Mouse (Mus musculus) spleen, postnatal 36 days (tissue): ENCODE measurements around the gene Ing1.
A peak's percentile ranks its signal among the peaks of the same experiment; 100 is the strongest.
"Not testable (repeated sequence)": the region's sequence is repeated elsewhere in the genome, so short reads cannot be mapped to it uniquely, and the experiment has no call there.

Experiments
- DNase-seq, 2 experiments: peaks; one replicate each; pipeline ENCODE4 v3.0.0; 2022; ENCODE audit warnings: low spot score in 2 of 2, mixed read lengths in 1 of 2

Ing1 gene

DNA sequence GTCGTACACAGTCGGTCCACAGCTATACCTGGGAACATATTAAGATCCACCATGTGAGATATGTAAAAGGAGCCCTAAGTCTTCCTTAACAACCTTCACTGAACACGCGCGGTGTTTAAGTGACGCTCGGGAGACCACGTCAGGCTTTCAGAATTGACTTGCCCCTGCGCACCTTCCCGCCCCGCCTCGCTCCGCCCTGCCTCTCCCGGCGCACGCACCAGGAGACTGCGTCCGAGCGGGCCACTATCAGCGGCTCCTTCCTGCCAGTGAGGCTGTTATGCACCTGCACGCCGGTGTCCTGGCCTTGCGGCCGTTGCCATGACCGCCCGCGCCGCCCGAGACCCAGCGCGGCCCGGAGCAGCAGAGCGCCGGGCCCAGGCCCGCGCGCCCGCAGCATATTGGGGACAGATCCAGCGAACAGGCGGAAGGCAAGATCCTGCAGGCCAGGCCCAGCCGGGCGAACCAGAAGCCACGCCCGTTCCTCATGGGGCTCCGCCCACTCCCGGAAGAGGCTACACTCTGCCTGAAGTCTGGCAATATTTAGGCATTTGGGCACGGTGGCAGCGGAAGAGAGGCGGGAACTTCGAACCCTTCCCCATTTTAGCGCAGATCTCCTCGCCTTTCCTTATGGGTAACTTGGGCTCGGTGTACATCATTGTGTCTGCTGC is 5.0 kb upstream of the Ing1 start, which contains the start of gene Cars2:
Gene Cars2, minus strand, starts transcription at position 503 of the 668 bp plus-strand sequence.
- peak; percentile 93 for DNase-seq

GRCm38 (mm10) chr8:11551497-11551896 is 3.9 kb upstream of the Ing1 start:
- DNase-seq = not testable (repeated sequence)

GRCm38 (mm10) chr8:11552390-11552789 is 3.0 kb upstream of the Ing1 start:
- DNase-seq = no peak

DNA sequence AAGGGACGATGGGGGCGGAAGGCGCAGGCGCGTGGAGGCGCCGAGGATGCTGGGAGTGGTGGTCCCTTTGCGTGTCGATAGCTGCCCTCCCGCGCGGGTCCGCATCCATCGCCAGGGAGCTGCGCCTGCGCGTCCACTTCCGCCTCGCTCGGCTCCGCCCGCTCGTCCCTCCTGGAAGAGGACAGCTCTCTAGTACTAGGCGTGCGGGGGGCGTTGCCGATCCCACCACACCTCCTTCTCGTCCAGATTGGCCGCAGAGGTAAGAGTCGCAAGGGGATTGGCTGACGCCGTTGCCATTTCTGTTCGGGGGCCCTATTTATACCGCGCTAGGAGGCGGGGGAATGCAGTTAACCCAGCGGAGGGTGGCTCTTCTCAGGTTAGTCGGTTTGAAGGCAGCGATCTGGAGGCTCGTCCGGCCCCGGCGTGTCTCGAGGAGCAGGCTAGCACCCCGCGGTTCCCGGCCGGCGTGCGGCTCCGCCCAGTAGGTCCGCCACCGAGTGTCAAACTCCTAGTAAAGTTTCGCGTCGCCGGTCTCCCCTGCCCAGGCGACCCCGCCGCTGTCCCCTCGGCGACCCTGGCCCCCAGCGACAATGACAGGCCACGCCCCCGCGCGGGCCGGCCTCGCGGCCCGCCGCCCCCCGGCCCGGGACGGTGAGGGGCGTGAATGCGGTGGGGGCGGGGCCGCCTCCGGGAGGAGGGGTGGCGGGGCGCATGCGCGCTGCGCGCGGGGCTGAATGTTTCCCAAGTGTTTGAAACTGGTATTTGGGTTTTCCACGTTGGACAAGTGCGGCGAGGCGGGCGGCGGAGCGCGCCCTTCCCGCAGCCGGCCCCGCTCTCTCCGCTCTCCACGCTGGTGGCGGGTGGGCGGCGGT is 585 bp downstream of the Ing1 start:
- peak; percentile 99 for DNase-seq

DNA sequence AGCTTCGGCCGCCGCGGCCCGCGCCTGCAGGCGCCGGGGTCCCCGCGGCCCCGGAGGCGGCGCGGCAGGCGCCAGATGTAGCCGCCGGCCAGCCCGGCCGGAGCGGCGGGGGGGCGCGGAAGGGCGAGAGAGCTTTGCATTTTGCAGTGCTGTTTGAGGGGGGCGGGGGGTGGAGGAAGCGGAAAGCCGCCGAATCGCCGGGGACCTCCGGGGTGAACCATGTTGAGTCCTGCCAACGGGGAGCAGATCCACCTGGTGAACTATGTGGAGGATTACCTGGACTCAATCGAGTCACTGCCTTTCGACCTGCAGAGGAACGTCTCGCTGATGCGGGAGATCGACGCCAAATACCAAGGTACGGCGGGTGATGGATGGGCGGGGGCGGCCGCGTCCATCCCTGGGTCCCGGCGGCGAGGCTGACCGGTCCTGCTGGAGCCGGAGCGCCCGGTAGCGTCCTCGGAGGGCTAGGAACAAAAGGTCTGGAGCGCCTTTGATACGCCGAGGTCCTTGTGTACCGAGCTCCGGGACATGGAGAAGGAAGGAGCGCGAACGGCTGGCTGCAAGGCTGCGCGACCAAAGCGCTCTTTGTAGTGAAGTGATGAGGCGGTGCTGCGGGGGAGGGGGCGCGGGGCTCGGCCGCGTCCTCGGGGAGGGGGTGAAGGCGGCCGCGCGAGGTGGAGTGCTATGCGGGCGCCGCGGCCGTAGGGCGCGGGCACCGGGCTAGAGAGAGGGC is 1.5 kb downstream of the Ing1 start:
- DNase-seq = peak; percentile 63

DNA sequence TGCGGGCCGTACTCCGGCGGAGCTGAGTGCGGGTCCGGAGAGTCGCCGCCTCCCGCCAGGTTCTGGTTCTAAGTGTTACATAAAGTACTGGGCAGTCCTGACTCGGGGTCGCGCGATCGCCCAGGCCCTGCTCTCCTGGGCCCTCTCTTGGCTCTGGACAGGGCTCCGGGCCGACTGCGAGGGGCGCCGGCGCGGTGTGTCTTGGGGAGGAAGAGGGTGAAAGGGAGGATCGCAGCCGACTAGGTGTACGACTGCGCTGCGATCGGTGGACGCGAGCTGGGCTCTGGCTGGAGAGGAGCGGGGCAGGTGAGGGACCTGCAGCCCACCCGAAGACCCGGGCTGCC is 2.0 kb downstream of the Ing1 start:
- no peak for DNase-seq

GRCm38 (mm10) chr8:11557768-11558629 is 2.6 kb downstream of the Ing1 start:
- DNase-seq = peak; percentile 97 to 98

GRCm38 (mm10) chr8:11559511-11559910 is 4.1 kb downstream of the Ing1 start:
- no peak for DNase-seq

DNA sequence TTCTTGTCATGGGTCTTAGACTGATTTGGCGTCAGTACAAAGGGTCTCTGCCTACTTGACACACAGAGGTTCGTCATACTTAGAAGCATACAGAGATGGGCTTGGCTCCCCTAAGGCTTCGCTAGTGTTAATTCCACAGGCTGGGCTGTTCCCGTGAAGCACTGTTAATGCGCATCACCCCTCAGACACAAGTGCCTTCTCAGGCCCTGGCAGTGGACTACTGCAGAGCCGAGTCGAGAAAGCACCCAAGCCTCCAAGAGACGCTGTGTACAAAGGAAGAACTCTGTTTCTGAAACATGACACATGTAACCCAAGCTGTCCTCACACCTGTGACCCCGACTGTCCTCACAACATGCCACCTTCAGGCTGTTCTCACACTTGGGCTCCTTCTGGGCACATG is 4.8 kb downstream of the Ing1 start:
- no peak for DNase-seq

DNA sequence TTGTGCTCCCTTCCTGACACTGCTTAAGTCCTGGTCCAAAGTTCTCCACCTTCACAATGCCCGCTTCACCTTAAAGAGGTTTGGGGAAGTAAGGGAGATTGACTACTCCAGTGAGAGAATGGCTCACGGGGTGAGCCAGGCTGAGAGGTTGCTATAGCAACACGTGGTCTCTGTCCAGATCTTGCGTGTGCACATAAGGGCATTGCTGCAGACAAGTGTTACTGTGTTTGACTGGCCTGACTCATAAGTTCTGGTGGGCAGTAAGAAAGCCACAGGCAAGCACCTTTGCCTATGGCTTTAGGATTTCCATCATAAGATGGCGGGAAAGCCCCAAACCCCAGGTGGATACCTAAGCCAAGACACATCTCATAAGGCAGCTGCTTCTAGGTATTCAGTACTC is 8.9 kb downstream of the Ing1 start:
- no peak for DNase-seq

DNA sequence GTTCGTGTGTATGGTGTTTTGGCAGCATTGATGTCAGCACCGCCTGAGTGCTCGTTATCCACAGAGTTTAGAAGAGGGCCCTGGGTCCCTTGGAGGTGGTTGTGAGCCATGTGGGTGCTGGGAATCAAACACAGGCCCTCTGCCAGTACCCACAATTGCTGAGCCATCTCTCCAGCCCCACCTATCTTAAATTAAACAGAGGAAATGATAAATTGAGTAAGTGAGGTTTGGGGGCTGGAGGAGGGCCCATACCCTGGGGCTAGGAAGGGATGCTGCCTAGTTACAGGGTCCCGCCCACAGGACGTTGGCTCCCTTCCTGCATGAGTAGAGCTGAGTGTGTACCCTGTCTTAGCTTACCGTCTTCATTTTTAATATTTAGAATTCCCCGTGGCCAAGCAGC is 9.3 kb downstream of the Ing1 start:
- DNase-seq = no peak

DNA sequence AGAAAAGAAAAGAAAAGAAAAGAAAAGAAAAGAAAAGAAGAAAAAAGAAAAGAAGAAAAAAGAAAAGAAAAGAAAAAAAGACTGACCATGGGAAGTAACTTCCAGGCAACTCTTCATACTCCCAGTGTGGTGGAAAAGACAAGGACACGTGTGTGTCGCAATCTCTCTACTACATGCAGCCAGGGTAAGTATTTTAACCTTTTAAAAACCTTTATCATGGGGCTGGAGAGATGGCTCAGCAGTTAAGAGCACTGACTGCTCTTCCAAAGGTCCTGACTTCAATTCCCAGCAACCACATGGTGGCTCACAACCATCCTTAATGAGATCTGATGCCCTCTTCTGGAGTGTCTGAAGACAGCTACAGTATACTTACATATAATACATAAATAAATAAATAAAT is 12.8 kb downstream of the Ing1 start:
- not testable (repeated sequence) for DNase-seq

GRCm38 (mm10) chr8:11569260-11570097 is 14.1 kb downstream of the Ing1 start:
- no peak for DNase-seq

DNA sequence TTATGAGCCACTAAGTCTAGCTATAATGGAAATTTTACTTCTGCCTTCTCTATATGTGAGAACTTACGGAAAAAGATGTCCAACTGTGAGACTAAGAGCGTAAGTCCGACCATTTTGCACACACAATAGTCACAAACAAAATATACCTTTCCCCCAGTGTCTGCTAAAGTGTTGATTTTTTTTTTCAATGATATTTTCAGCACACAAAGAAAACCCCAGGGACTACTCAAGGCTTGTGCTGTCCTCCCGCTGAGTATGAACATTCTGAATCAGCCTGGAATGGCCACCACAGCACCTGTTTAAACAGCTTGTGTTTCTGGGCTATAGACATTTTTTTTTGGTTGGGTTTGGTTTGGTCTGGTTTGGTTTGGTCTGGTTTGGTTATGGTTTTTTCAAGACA is 15.4 kb downstream of the Ing1 start:
- DNase-seq = no peak

- no peak for DNase-seq
Observed at GRCm38 (mm10) chr8:11571950-11572349, 16.6 kb downstream of the Ing1 start.

- no peak for DNase-seq
Observed at GRCm38 (mm10) chr8:11572428-11572827, 17.1 kb downstream of the Ing1 start.

DNA sequence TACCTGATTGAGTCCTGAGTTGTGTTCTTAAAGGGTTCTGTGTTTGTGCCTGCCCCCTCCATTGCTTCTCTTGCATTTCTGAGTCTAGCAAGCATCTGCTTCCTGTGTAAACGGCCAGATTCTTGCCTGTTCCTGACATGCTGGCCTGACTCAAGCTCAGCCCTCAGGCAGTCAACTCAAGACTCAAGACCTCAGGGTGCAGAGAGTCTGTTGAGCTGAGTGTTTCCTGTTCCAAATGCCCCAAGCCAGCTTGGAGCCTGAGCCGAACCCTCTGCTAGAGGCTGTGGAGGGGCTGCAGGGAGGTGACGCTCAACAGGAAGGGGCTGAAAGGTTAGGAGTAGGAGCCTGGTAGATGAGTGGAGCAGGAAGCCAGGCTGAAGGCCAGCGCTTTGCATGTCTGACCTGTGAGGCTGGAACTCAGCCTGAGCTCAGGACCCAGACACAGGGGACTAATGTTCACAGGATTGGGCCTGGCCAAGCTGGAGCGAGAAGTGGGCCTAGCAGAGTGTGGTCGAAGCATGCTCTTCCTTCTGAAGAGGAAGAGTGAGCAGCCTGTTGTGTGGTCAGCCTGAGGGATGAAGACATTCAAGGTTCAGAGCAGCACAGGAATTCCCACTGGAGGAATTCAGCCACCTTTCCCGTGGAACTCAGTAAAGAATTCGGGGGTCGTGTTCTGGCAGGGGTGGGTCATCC is 19.7 kb downstream of the Ing1 start:
- no peak for DNase-seq

DNA sequence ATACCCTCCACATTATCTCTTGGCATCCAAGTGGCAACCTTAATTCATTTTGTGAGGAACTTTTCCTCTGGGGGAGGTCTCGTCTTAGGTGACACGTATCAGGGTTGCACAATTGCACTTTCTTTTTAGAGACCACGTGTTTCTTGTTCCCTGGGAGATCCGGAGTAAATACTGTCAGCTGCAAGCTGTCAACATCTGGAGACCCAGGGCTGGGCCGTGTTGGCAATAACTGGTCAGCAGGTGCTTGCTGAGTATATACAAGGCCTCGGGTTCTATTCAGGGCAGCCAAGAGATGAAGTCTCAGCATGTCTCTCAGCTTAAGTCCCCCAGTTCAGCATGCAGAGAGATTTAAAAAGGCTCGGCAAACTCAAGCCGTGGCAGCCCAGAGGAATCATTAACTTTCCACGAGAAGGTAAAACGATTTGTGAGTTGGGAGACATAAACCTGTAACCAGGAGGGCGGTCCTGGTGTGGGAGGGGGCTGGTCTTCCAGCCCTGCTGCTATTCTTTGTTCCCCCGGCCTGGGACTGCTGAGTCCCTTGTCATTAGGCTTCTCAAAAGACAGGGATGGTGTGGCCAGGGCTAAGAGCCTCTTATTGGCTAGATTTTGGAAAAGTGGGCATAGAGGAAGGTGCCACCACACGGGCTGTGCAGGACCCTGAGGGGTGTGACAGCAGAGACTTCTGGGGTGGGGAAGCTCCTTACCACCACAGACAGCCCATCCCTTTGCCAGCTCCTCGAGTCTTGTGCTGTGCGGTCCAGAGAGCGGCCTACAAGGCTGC is 20.4 kb downstream of the Ing1 start:
- DNase-seq = no peak
